Mouse (Mus musculus) G1E (cell line): Measurements from ENCODE around the gene Ppm1l.

ENCODE experiments used
- CTCF ChIP-seq: IDR thresholded peaks from 2 replicates; pipeline ENCODE4 v1.5.1; 2012; ENCODE audit warnings: low read depth, low read length, inconsistent platforms, mixed read lengths
- GATA1 ChIP-seq: IDR thresholded peaks from 2 replicates; pipeline ENCODE4 v1.6.1; 2012; ENCODE audit warnings: borderline replicate concordance, low read length, inconsistent platforms, mixed read lengths

GRCm38 (mm10) chr3:69475850-69476450, 159.3 kb downstream of the Ppm1l start:
- TF ChIP-seq CTCF (no peak), GATA1 (no peak)
